ENCODE assay signal across 27 mouse cellular contexts in the genomic region with DNA sequence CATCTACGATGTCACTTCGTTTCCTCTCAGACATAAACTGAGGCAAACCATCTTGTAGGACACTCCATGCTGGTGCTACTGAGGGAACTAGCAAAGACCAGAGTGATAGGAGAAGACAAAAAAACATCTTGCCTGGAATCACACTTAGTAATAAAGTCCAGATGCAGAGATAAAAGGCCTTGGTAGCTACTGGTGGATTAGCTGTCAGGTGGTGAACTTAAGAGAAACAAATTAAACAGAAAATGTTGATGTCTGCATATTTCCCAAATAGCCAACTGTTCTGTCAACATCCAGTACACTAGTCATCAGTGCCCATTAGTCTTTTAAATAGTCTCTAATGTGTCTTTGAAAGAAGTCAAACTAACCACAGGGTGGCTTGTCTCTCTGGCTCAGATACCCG.
"Had no signal": no experiment of that assay in that cellular context is flagged by ENCODE, and none has a peak within 500 bp of the region (broad histone marks: within the 10 kb centered on the region; RNA-seq: fewer than 3 reads in every experiment).

No protein-coding gene starts in this region.

- H3K9ac ChIP-seq: embryonic facial prominence, embryonic 12.5 days; embryonic facial prominence, embryonic 13.5 days; embryonic facial prominence, embryonic 15.5 days; forebrain, embryonic 12.5 days; forebrain, embryonic 13.5 days; forebrain, embryonic 15.5 days; forebrain, postnatal 0 days had no signal

- H3K4me3 ChIP-seq: embryonic facial prominence, embryonic 10.5 days; embryonic facial prominence, embryonic 12.5 days; embryonic facial prominence, embryonic 13.5 days; embryonic facial prominence, embryonic 15.5 days; erythroblast, embryonic 14.5 days; forebrain, embryonic 10.5 days; forebrain, embryonic 12.5 days; forebrain, embryonic 13.5 days; forebrain, embryonic 15.5 days; gastrocnemius, adult 2 months; heart, adult 2 months had no signal

- DNase-seq: cerebellum, adult 8-10 months; cerebellum, adult 9-10 months; cerebellum, adult 9-11 months; cerebellum, postnatal 10 days; cerebellum, postnatal 14 days; cerebellum, postnatal 25 days; cerebellum, postnatal 36 days; embryo, embryonic 11 days; forebrain, postnatal 0 days; gastrocnemius, adult 2 months; gastrocnemius, postnatal 10 days; gastrocnemius, postnatal 14 days; gastrocnemius, postnatal 25 days; gastrocnemius, postnatal 36 days; heart, adult 11 months; heart, adult 18-20 months; heart, adult 2 months had no signal

- H3K4me2 ChIP-seq: embryonic facial prominence, embryonic 12.5 days; embryonic facial prominence, embryonic 13.5 days; embryonic facial prominence, embryonic 15.5 days; forebrain, embryonic 12.5 days; forebrain, embryonic 13.5 days; forebrain, embryonic 15.5 days had no signal

- H3K36me3 ChIP-seq: embryonic facial prominence, embryonic 10.5 days; embryonic facial prominence, embryonic 12.5 days; embryonic facial prominence, embryonic 13.5 days; embryonic facial prominence, embryonic 15.5 days; forebrain, embryonic 10.5 days; forebrain, embryonic 12.5 days; forebrain, embryonic 15.5 days had no signal

- H3K27ac ChIP-seq: embryonic facial prominence, embryonic 10.5 days; embryonic facial prominence, embryonic 12.5 days; embryonic facial prominence, embryonic 13.5 days; embryonic facial prominence, embryonic 15.5 days; forebrain, embryonic 10.5 days; forebrain, embryonic 12.5 days; forebrain, embryonic 13.5 days; forebrain, embryonic 15.5 days; gastrocnemius, adult 2 months; heart, adult 2 months had no signal

- H3K9me3 ChIP-seq: embryonic facial prominence, embryonic 10.5 days; embryonic facial prominence, embryonic 12.5 days; embryonic facial prominence, embryonic 13.5 days; embryonic facial prominence, embryonic 15.5 days; forebrain, embryonic 10.5 days; forebrain, embryonic 12.5 days; forebrain, embryonic 13.5 days; forebrain, embryonic 15.5 days had no signal

- H3K4me1 ChIP-seq: embryonic facial prominence, embryonic 12.5 days; embryonic facial prominence, embryonic 13.5 days; embryonic facial prominence, embryonic 15.5 days; forebrain, embryonic 10.5 days; forebrain, embryonic 12.5 days; forebrain, embryonic 13.5 days; forebrain, embryonic 15.5 days had no signal

- ATAC-seq: forebrain, embryonic 13.5 days; forebrain, embryonic 14.5 days; forebrain, embryonic 15.5 days had no signal

- H3K27me3 ChIP-seq: embryonic facial prominence, embryonic 12.5 days; embryonic facial prominence, embryonic 13.5 days; embryonic facial prominence, embryonic 15.5 days; forebrain, embryonic 12.5 days; forebrain, embryonic 13.5 days; forebrain, embryonic 15.5 days had no signal
